Comparison of ENCODE assay signal across 19 mouse cellular contexts in the genomic region with DNA sequence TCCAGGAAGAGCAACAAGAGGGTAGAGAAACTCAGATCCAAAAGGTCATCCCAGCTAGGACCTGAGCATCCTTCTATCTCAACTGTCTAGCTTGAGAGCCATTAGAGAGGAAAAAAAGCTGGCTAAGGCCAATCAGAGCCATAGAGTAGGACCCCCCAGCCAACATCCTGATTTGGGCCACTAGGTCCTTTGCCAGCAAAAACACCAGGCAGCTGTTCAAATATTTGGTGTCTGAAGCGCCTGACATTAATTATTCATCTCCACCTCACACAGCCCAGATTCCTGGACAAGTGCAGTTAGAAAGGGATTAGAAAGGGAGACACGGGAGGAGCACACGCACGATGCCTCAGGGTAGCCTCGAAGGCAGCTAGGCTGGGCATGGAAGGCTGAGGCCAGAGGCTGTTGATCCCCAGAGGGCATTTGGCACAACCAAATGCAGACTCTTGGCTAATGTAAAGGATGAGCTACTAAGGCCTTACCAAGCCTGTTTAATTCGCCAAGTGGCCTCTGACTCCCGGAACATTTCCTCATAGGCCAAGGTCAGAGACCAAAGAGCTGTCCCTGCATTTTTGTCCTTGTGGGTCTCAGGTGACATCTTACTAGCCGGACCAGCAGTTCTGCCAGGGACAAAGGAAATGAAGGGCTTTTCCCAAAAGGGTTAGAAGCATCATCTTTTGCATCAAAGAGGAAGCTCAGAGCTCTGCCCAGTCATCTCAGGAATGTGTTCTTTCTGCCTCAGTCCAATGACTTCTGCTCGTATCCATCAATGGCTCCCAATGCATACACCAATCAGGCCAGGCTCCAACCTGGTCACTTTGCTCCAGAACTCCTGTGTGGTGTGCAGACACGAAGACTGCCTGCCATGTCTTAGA. TPM values are rescaled to one million over a fixed set of nuclear protein-coding genes. Genes with fewer than 3 reads are reported as not detected.
A peak's percentile ranks its signal among the peaks of the same experiment; 100 is the strongest.
DNase-seq lines count a peak whose midpoint lies in the region; TF ChIP-seq lines count a peak whose summit lies in the region.
"Had no signal": no experiment of that assay in that cellular context is flagged by ENCODE, and none has a peak within 500 bp of the region (broad histone marks: within the 10 kb centered on the region; RNA-seq: fewer than 3 reads in every experiment).

No protein-coding gene starts in this region.

- dilution Hi-C loops in CH12.LX (cut with MboI; ENCODE audit: extremely low pct_ligation_motif_present, extremely low pct_unique_long_range_greater_than_20kb, low sequenced_read_pairs) = no loop called here

- H3K9me3 ChIP-seq in CH12.LX (replicated peaks; ENCODE audit: low read length) = peaks cover 34% of the 10 kb centered on the region
- H3K9me3 ChIP-seq: hindbrain, embryonic 15.5 days had no signal

- no peak for TF ChIP-seq RAD21 in CH12.LX (IDR thresholded peaks at IDR 0.05; ENCODE audit: low read depth, low read length)

- DNase-seq in adrenal gland, adult 8-10 months = peak; percentile 59
- DNase-seq in adrenal gland, postnatal 10 days = no peak
- peak; percentile 31 for DNase-seq in kidney, adult 2 months
- DNase-seq in kidney, adult 8-10 months = no peak
- DNase-seq in CH12.LX (ENCODE audit: extremely low read depth) = peak; percentile 82
- peak; percentile 32 for DNase-seq in brain, embryonic 14.5 days (ENCODE audit: low read depth)
- no peak for DNase-seq in cerebellum, adult 11 months
- DNase-seq: liver; lung, adult 18-20 months; spleen, adult 18-20 months; thymus, postnatal 36 days had no signal

- no peak overlapping the region for H3K9ac ChIP-seq in CH12.LX (ENCODE audit: insufficient read depth, low read depth)
- H3K9ac ChIP-seq: embryonic facial prominence, embryonic 12.5 days; hindbrain, embryonic 15.5 days had no signal

- no peak overlapping the region for H3K4me3 ChIP-seq in kidney, adult 2 months (ENCODE audit: insufficient read depth, low read depth, low read length)
- H3K4me3 ChIP-seq in CH12.LX (replicated peaks in 1 of 3; ENCODE audit: low read depth in 2 of 3, low read length in 2 of 3, poor library complexity in 1 of 3) = peak overlapping the region in 1 of 3 experiments; percentile 11
- H3K4me3 ChIP-seq: embryonic facial prominence, embryonic 12.5 days; erythroblast, embryonic 14.5 days; hindbrain, embryonic 15.5 days; megakaryocyte, embryonic 14.5 days; myocyte had no signal

- in situ Hi-C loops in CH12.LX (cut with MboI; ENCODE audit: low pct_ligation_motif_present, low pct_unique_long_range_greater_than_20kb, low sequenced_read_pairs) = no loop called here

- TF ChIP-seq CTCF in kidney, adult 2 months (conservative IDR thresholded peaks at IDR 0.05; ENCODE audit: insufficient read depth, insufficient read length, low read depth, low read length) = no peak
- TF ChIP-seq CTCF in CH12.LX (conservative IDR thresholded peaks at IDR 0.05 in 1 of 2, IDR thresholded peaks at IDR 0.05 in 1 of 2; ENCODE audit: low read depth in 2 of 2, low read length in 2 of 2) = no peak
- TF ChIP-seq CTCF in brain, embryonic 14.5 days (IDR thresholded peaks at IDR 0.05; ENCODE audit: borderline replicate concordance, extremely low read depth, insufficient read depth, insufficient read length) = no peak

- H3K4me1 ChIP-seq in kidney, adult 2 months (ENCODE audit: control insufficient read depth, insufficient read depth, low read length) = no peaks in the 10 kb centered on the region
- H3K4me1 ChIP-seq in CH12.LX (ENCODE audit: control insufficient read depth in 1 of 2, insufficient read depth in 2 of 2) = peaks cover 11 to 31% of the 10 kb centered on the region in 2 experiments

- no peaks in the 10 kb centered on the region for H3K36me3 ChIP-seq in kidney, adult 2 months (ENCODE audit: control insufficient read depth, insufficient read depth, low read length)
- peaks cover 75 to 100% of the 10 kb centered on the region in 2 experiments for H3K36me3 ChIP-seq in CH12.LX (replicated peaks in 1 of 2; ENCODE audit: control insufficient read depth in 1 of 2, insufficient read depth in 1 of 2, low read length in 1 of 2)

- peak; percentile 91 for TF ChIP-seq EP300 in CH12.LX (IDR thresholded peaks at IDR 0.05; ENCODE audit: low read length)

- H3K4me2 ChIP-seq in CH12.LX (ENCODE audit: insufficient read depth, low read depth, poor library complexity, severe bottlenecking) = 0 out of 2 replicates have a peak overlapping the region, but pooled peaks have one; percentile 7
- H3K4me2 ChIP-seq: embryonic facial prominence, embryonic 12.5 days; hindbrain, embryonic 15.5 days had no signal

- H3K27me3 ChIP-seq in kidney, adult 2 months (replicated peaks; ENCODE audit: control insufficient read depth, insufficient read depth, low read length) = no peaks in the 10 kb centered on the region
- H3K27me3 ChIP-seq in CH12.LX (replicated peaks) = no peaks in the 10 kb centered on the region
- H3K27me3 ChIP-seq: embryonic facial prominence, embryonic 12.5 days; hindbrain, embryonic 15.5 days; megakaryocyte, embryonic 14.5 days had no signal

- TF ChIP-seq POLR2A in kidney, adult 2 months (IDR thresholded peaks at IDR 0.05; ENCODE audit: low read depth, low read length) = no peak
- no peak for TF ChIP-seq POLR2A in CH12.LX (IDR thresholded peaks at IDR 0.05; ENCODE audit: low read depth, low read length)
- no peak for TF ChIP-seq POLR2A in brain, embryonic 14.5 days (IDR thresholded peaks at IDR 0.05; ENCODE audit: borderline replicate concordance, extremely low read depth, insufficient read depth, insufficient read length, poor library complexity, severe bottlenecking)

- no peaks in the 10 kb centered on the region for H3K79me2 ChIP-seq in CH12.LX (replicated peaks; ENCODE audit: control insufficient read depth, extremely low read depth, insufficient read depth, poor library complexity, severe bottlenecking)

- no peak overlapping the region for H3K27ac ChIP-seq in kidney, adult 2 months (ENCODE audit: insufficient read depth, low read depth, low read length)
- peak overlapping the region; percentile 54 for H3K27ac ChIP-seq in CH12.LX (ENCODE audit: insufficient read depth, low read depth)
- H3K27ac ChIP-seq: embryonic facial prominence, embryonic 12.5 days; hindbrain, embryonic 15.5 days; kidney, postnatal 0 days had no signal

- WGBS in kidney, adult 2 months = 58% methylated on average over 10 of the region's 10 CpGs

TF ChIP-seq in CH12.LX, 34 proteins besides CTCF, POLR2A, EP300 and RAD21 (continues in another document):
- TF ChIP-seq MXI1 (IDR thresholded peaks at IDR 0.05; ENCODE audit: low read depth, low read length) (no peak), CHD2 (IDR thresholded peaks at IDR 0.05; ENCODE audit: low read length) (no peak), UBTF (IDR thresholded peaks at IDR 0.05; ENCODE audit: low read depth, low read length) (no peak), MEF2A (IDR thresholded peaks at IDR 0.05; ENCODE audit: borderline replicate concordance, low read depth, low read length) (peak; percentile 38), PAX5 (IDR thresholded peaks at IDR 0.05; ENCODE audit: low read length) (no peak), MAZ (IDR thresholded peaks at IDR 0.05; ENCODE audit: low read depth, low read length) (no peak), KAT2A (IDR thresholded peaks at IDR 0.05; ENCODE audit: insufficient replicate concordance, low read length) (no peak), TBP (conservative IDR thresholded peaks at IDR 0.05; ENCODE audit: low read depth, low read length) (no peak), BHLHE40 (IDR thresholded peaks at IDR 0.05; ENCODE audit: low read depth, low read length) (peak; percentile 37), ETS1 (conservative IDR thresholded peaks at IDR 0.05; ENCODE audit: low read depth, low read length) (peak; percentile 40; the same call in 1 of the 2 replicates), ZMIZ1 (IDR thresholded peaks at IDR 0.05; ENCODE audit: low read depth, low read length) (no peak), NRF1 (IDR thresholded peaks at IDR 0.05; ENCODE audit: low read depth, low read length) (no peak), MAX (IDR thresholded peaks at IDR 0.05; ENCODE audit: low read length) (no peak), CHD1 (IDR thresholded peaks at IDR 0.05; ENCODE audit: low read depth, low read length) (no peak), IRF4 (IDR thresholded peaks at IDR 0.05; ENCODE audit: low read depth, low read length) (peak; percentile 91), SMC3 (IDR thresholded peaks at IDR 0.05; ENCODE audit: low read depth, low read length) (no peak), E2F4 (IDR thresholded peaks at IDR 0.05; ENCODE audit: insufficient replicate concordance, low read depth, low read length) (no peak), ELF1 (IDR thresholded peaks at IDR 0.05; ENCODE audit: low read depth, low read length) (no peak), ZNF384 (IDR thresholded peaks at IDR 0.05; ENCODE audit: low read depth, low read length) (no peak), RCOR1 (conservative IDR thresholded peaks at IDR 0.05; ENCODE audit: low read depth, low read length) (no peak), ZC3H11A (IDR thresholded peaks at IDR 0.05; ENCODE audit: low read depth, low read length) (no peak), JUND (conservative IDR thresholded peaks at IDR 0.05; ENCODE audit: low read depth, low read length) (peak; percentile 85), JUN (IDR thresholded peaks at IDR 0.05; ENCODE audit: insufficient read depth, low read depth, low read length) (peak; percentile 72), USF2 (conservative IDR thresholded peaks at IDR 0.05; ENCODE audit: low read depth, low read length) (no peak), USF1 (IDR thresholded peaks at IDR 0.05; ENCODE audit: low read depth, low read length) (no peak), HCFC1 (IDR thresholded peaks at IDR 0.05; ENCODE audit: low read depth, low read length) (no peak), GABPA (IDR thresholded peaks at IDR 0.05; ENCODE audit: insufficient replicate concordance, low read depth, low read length) (no peak)

RNA-seq across cellular contexts. Expression of gene Armh1, which starts 26.7 kb away (rescaled TPM):
- total RNA-seq in adrenal gland, adult 8-10 months (2022) = 1 to 10 TPM; 2.6 to 3.7 (median 3.0) TPM
- total RNA-seq in adrenal gland, postnatal 10 days (2021) = 1 to 10 TPM; 1.5 to 1.8 TPM
- polyA plus RNA-seq in kidney, adult 2 months (2012; rRNA removed) = 0.25 and 0.53 TPM in 2 replicates
- total RNA-seq in CH12.LX (2012; rRNA removed) (not detected in 2 replicates), CH12.LX (2014; rRNA removed) (not detected in 2 replicates)
- 0.18 TPM in 1 of 2 replicates, not detected in the other for polyA plus RNA-seq in CH12.LX (2012; ENCODE audit: insufficient read length, low read depth)
- polyA plus RNA-seq in brain, embryonic 14.5 days (2012; rRNA removed) = 1.3 and 1.6 TPM in 2 replicates
- total RNA-seq: gastrocnemius, postnatal 4 days; MEL had no signal
- polyA plus RNA-seq: erythroblast, embryonic 14.5 days; myocyte had no signal

RNA-seq across cellular contexts. Expression of gene Tmem53, which starts 26.9 kb away (rescaled TPM):
- 100 to 1,000 TPM in 1 of 4 experiments, 10 to 100 TPM in 3; 52.4 to 103 (median 74.9) TPM for total RNA-seq in adrenal gland, adult 8-10 months (2022)
- total RNA-seq in adrenal gland, postnatal 10 days (2021) = 10 to 100 TPM; 50.4 to 60.9 TPM
- polyA plus RNA-seq in kidney, adult 2 months (2012; rRNA removed) = 88.1 and 93.5 TPM in 2 replicates
- total RNA-seq in CH12.LX (2012; rRNA removed) (0.50 and 1.1 TPM in 2 replicates), CH12.LX (2014; rRNA removed) (1.4 and 1.5 TPM in 2 replicates)
- 1.00 and 1.2 TPM in 2 replicates for polyA plus RNA-seq in CH12.LX (2012; ENCODE audit: insufficient read length, low read depth)
- 6.2 and 7.0 TPM in 2 replicates for polyA plus RNA-seq in brain, embryonic 14.5 days (2012; rRNA removed)

Comparison
In these comparisons a context has a peak if more than half of its experiments do, and no peak if none do; other contexts are left out.
1. DNase-seq: peak in adrenal gland, adult 8-10 months (single experiment), kidney, adult 2 months (single experiment), CH12.LX (single experiment) and brain, embryonic 14.5 days (single experiment); none in adrenal gland, postnatal 10 days (single experiment), kidney, adult 8-10 months (0 of 2) and cerebellum, adult 11 months (single experiment).
2. RNA of gene Tmem53, which starts 26.9 kb away (total RNA-seq): 52.4 to 103 TPM in adrenal gland, adult 8-10 months and 50.4 to 60.9 TPM in adrenal gland, postnatal 10 days; 0.50 to 1.5 TPM in CH12.LX; every median in the first group is over 10 times any median in the second.